Mouse (Mus musculus): Measurements from ENCODE around the gene Ankle1. TPM values are rescaled to one million over a fixed set of nuclear protein-coding genes. Genes with fewer than 3 reads are reported as not detected.

The Ankle1 gene
- 1.3 TPM for total RNA-seq (2023)

DNA sequence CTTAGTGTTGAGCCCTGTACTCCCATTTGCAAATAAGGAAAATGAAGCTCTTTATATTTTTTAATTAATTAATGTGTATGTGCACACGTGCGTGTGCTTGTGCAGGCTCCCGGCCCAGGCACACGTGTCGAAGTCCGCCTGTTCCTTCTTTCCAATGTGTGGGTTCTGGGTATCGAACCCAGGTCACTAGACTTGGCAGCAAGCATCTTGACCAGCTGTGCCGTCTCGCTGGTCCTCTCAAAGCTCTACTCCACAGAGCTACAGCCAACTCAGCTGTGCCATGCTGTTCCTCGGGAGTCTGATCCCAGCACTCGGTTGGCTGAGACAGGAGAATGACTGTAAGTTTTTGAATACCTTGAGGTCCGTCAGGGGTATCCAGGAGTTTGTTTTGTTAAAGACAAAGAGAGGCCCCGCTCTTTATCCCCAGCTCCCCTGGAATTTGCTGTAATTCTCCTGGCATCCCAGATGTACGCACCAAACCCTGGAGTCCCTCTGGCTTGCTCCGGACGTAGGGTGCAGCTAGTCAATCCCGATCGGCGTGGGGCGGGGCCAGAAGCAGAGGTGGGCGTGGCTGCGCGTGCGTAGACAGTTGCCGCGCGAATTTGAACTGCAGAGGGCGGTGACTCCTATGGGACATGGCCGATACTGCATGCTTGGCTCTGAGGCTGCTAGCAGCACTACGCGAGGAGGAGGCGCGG is at the start of gene Ankle1:
Gene Ankle1, plus strand, starts transcription at position 610 of the 698 bp plus-strand sequence.

DNA sequence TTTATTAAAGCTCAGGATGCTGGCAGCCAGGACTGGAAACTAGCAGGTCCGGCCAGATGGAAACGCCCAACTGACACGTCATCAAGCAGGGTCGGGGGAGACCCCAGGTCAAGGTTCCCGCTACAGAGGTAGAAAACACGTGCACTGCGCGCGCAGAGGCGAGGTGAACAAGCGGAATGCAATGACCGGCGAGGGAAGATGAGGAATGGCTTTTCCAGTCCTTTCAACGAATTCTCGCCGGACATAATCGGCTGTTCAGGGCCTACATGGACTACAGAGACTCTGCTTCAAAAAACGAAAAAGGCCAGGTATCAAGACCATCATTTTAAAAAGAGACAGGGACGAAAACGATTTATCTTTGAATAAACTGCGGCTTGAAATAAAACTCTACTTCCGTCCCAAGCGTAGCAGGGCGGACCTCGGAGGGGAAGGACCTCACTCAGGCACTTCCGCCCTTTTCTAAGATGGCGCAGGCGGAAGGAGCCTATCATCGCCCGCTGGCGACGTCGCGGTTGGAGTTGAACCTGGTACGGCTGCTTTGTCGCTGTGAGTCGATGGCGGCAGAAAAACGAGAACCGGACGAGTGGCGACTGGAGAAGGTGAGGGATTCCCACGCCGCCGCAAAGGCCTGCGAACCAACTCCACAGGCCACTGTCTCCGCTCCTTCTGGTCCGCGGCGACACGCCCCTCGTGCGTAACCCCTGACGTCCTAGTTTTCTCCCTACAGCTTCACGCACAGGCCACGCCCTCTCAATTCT is 38.9 kb upstream of the Ankle1 start, which contains the start of gene Use1:
Gene Use1, plus strand, starts transcription at position 78 of the 758 bp plus-strand sequence.

DNA sequence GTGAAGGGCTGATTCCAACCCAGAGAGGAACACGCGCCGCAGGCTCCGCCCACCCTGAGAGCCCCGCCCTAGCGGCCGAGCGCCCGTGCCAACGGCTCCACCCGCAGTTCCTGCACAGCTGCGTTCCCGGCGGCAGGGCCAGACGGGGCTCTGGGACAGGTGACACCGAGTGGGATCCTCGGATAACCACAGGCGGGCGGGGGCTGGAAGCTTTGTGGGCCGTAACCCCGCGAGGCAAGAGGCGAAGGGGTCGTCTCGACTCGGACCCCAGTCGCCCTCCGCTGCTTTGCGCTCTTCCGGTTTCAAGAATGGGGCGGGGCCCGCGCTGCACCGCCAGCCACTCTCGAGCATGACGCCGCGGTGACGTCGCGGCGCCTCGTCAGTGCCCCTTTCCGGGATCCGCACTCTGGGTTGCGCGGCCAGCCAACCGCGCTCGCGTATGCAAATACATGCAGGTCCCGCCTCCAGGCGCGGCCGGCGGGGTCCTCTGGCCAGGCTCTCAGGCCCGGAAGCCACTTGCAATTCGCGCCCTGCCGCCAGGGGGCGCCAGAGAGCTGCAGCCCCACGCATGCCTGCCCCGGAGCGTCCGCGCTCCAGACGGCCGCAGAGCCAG is 34.5 kb upstream of the Ankle1 start, which contains the start of gene Ocel1:
Gene Ocel1, plus strand, starts transcription at position 63 of the 613 bp plus-strand sequence.

DNA sequence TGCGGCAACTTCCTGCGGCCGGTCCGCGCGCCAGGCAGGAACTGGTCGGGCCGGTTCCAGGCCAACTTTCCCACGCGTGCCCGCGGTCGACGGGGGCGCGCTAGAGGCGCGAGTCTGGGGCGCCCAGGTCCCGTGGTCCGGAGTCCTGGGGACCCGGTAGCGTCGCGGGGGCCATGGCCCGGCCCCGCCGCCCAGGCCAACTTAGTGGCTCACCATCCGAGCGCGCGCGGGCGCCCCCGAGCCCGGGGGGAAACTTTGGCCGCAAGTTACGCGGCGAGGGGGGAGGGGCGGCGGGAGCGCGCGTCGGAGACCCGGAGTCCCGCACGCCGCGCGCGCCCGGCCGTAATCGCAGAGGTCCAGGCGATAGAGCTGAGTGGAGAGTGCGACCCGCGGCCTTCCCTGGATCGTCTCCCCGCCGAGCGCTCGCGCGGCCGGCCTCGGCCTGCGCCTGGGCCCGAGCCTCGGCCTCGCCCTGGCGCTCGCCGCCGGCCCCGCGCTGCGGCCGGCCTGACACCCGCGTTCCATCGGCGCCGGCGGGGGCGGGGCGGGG is 24.3 kb upstream of the Ankle1 start, which contains the start of gene Nr2f6:
Gene Nr2f6, minus strand, starts transcription at position 540 of the 550 bp plus-strand sequence.

DNA sequence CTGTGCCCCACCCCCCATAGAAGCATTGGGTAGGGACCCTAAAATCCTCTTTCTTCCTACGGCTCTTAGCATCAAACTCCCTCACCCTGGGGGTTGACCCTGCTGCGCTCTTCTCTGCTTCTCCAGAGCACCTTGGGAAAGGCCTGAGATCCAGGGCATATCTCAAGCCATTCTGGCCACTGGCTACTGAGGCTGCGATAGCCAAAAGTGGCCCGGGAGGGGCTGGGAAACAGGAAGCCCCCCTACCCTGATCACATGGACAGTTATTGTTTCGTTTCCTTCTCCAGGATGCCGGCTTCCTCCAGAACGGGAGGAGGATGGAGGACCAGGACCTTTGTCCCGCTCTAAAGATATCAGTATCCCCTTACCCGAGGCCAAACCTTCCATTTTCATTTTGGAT is 10.2 kb upstream of the Ankle1 start, which contains the start of gene Ushbp1:
Gene Ushbp1, minus strand, starts transcription at position 174 of the 400 bp plus-strand sequence.

DNA sequence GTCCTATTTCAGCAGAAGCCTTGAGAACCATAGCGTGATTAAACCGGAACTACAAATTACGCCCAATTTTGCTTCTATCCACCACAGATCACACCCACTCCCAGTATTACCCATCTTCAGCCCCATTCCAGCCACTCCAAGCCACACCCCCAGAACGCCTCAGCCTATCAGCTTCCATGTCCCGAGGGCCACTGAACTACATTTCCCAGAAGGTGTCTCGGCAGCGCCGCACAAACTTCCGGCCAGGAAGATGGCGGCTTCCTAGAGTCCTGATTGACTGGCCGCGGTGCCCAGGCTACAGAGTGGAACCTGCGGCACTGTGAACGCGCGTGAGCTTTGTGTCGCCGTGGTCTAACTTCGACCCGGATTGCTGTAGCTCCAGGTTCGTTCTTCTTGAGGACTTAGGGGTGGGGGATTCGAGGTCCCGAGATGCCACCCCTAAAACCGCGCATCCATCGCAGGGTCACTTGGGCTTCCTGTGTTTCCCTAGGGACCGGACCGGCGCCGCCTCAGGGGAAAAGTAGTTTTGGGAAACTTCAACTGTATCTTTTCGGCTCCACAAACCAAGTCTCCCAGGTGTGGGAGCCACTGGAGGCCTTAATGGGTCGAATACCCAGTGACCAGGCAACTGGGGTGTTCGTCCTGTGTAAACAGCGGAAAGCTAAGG is 9.0 kb upstream of the Ankle1 start, which contains the start of gene Babam1:
Gene Babam1, plus strand, starts transcription at position 223 of the 667 bp plus-strand sequence.

Other genes starting within 250 kb of the Ankle1 start
- 147 TPM for gene Myo9b, start 133.3 kb upstream of the Ankle1 start, total RNA-seq (2023)
- gene Haus8, start 133.1 kb upstream of the Ankle1 start, total RNA-seq (2023) = 39.8 TPM
- gene Use1, start 39.2 kb upstream of the Ankle1 start, total RNA-seq (2023) = 304 TPM
- 23.7 TPM for gene Ocel1, start 34.7 kb upstream of the Ankle1 start, total RNA-seq (2023)
- gene Nr2f6, start 24.1 kb upstream of the Ankle1 start, total RNA-seq (2023) = 5.0 TPM
- gene Ushbp1, start 10.2 kb upstream of the Ankle1 start, total RNA-seq (2023) = not detected
- gene Babam1, start 9.1 kb upstream of the Ankle1 start, total RNA-seq (2023) = 93.6 TPM
- 80.8 TPM for gene Abhd8, start 57.6 kb downstream of the Ankle1 start, total RNA-seq (2023)
- 20.2 TPM for gene Mrpl34, start 58.9 kb downstream of the Ankle1 start, total RNA-seq (2023)
- gene Dda1, start 63.2 kb downstream of the Ankle1 start, total RNA-seq (2023) = 104 TPM
- 20.5 TPM for gene Ano8, start 80.0 kb downstream of the Ankle1 start, total RNA-seq (2023)
- 10.3 TPM for gene Gtpbp3, start 82.1 kb downstream of the Ankle1 start, total RNA-seq (2023)
- 0.56 TPM for gene Plvap, start 105.7 kb downstream of the Ankle1 start, total RNA-seq (2023)
- gene Ccdc194, start 119.7 kb downstream of the Ankle1 start, total RNA-seq (2023) = not detected
- gene Bst2, start 131.4 kb downstream of the Ankle1 start, total RNA-seq (2023) = 56.4 TPM
- gene Mvb12a, start 136.9 kb downstream of the Ankle1 start, total RNA-seq (2023) = 27.1 TPM
- gene Tmem221, start 152.9 kb downstream of the Ankle1 start, total RNA-seq (2023) = 1.2 TPM
- gene Nxnl1, start 160.6 kb downstream of the Ankle1 start, total RNA-seq (2023) = not detected
- 5.5 TPM for gene Slc27a1, start 162.9 kb downstream of the Ankle1 start, total RNA-seq (2023)
- 49.5 TPM for gene Pgls, start 186.2 kb downstream of the Ankle1 start, total RNA-seq (2023)
- 13.7 TPM for gene Fam129c, start 191.6 kb downstream of the Ankle1 start, total RNA-seq (2023)
- gene Colgalt1, start 205.0 kb downstream of the Ankle1 start, total RNA-seq (2023) = 42.5 TPM

All from CD4-positive naive resting alpha-beta T cell, adult 76 days (primary cell).